Mouse (Mus musculus): ENCODE results near the gene D230025D16Rik. TPM values are rescaled to one million over a fixed set of nuclear protein-coding genes. Genes with fewer than 3 reads are reported as not detected.

D230025D16Rik gene
- polyA plus RNA-seq, 1 experiment from 2014 or later, result 27.9 TPM

GRCm38 (mm10) chr8:105263244-105263912 lies 38.4 kb downstream of the D230025D16Rik start:
- WGBS, result 39% methylated on average over 16 of the region's 16 CpGs
- Histone ChIP-seq H3K9me3 (ENCODE audit: control insufficient read depth, low read length) (no peaks in the 10 kb centered on the region; the same call in 1 of the 2 replicates), H3K4me2 (ENCODE audit: low read length) (no peak overlapping the region; the same call in 1 of the 2 replicates), H3K4me1 (ENCODE audit: control insufficient read depth, insufficient read depth, low read depth, low read length) (peaks cover 26% of the 10 kb centered on the region), H3K4me3 (ENCODE audit: low read length) (no peak overlapping the region), H3K36me3 (ENCODE audit: control insufficient read depth, insufficient read depth, low read length) (no peaks in the 10 kb centered on the region), H3K9ac (ENCODE audit: low read depth, low read length) (no peak overlapping the region), H3K27me3 (replicated peaks; ENCODE audit: control insufficient read depth, insufficient read depth, low read length) (peaks cover 41% of the 10 kb centered on the region), H3K27ac (ENCODE audit: low read depth, low read length) (no peak overlapping the region)
- no peak for ATAC-seq

GRCm38 (mm10) chr8:105264024-105264982 lies 39.4 kb downstream of the D230025D16Rik start, which contains the start of the genes Tradd and Fbxl8:
Tradd (minus strand) TSS chr8:105264609.
Fbxl8 (plus strand) TSS chr8:105264648.
- Histone ChIP-seq H3K4me3 (ENCODE audit: low read length) (peak within 1 kb of the TSS; percentile 68), H3K9me3 (ENCODE audit: control insufficient read depth, low read length) (no peaks in the 10 kb centered on the region; the same call in 1 of the 2 replicates), H3K4me1 (ENCODE audit: control insufficient read depth, insufficient read depth, low read depth, low read length) (peaks cover 26% of the 10 kb centered on the region), H3K4me2 (ENCODE audit: low read length) (peak within 1 kb of the TSS; percentile 90), H3K27ac (ENCODE audit: low read depth, low read length) (no peak within 1 kb of the TSS), H3K27me3 (replicated peaks; ENCODE audit: control insufficient read depth, insufficient read depth, low read length) (peaks cover 36% of the 10 kb centered on the region), H3K36me3 (ENCODE audit: control insufficient read depth, insufficient read depth, low read length) (no peaks in the 10 kb centered on the region), H3K9ac (ENCODE audit: low read depth, low read length) (peak within 1 kb of the TSS; percentile 71)
- peak; percentile 7; the same call in 1 of the 2 replicates for ATAC-seq
- under 1% methylated on average over 46 of the region's 54 CpGs for WGBS

- Histone ChIP-seq H3K9me3 (ENCODE audit: control insufficient read depth, low read length) (no peaks in the 10 kb centered on the region; the same call in 1 of the 2 replicates), H3K27me3 (replicated peaks; ENCODE audit: control insufficient read depth, insufficient read depth, low read length) (peaks cover 42% of the 10 kb centered on the region), H3K4me1 (ENCODE audit: control insufficient read depth, insufficient read depth, low read depth, low read length) (peaks cover 27% of the 10 kb centered on the region), H3K36me3 (ENCODE audit: control insufficient read depth, insufficient read depth, low read length) (no peaks in the 10 kb centered on the region), H3K9ac (ENCODE audit: low read depth, low read length) (no peak overlapping the region), H3K4me2 (ENCODE audit: low read length) (peak overlapping the region; percentile 90), H3K4me3 (ENCODE audit: low read length) (peak overlapping the region; percentile 68), H3K27ac (ENCODE audit: low read depth, low read length) (no peak overlapping the region)
- no peak for ATAC-seq
- 12% methylated on average over 10 of the region's 10 CpGs for WGBS
Observed at GRCm38 (mm10) chr8:105265128-105265527, 40.2 kb downstream of the D230025D16Rik start.

DNA sequence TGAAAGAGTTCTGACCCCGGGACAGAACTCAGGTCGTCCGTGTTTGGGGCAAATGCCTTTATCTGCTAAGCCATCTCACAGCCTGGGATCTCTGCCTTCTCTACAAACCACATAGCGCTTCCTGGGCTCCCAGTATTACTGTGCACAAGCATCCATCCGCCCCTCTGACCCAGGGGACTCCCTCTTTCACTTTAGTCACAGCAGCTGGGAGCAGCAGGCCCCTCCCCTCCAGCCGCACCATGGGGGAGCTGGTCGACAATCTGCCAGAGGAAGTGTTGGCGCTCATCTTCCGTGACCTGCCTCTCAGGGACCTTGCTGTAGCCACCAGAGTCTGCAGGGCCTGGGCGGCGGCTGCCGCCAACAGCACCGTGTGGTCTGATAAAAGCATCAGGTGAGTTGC lies 41.8 kb downstream of the D230025D16Rik start:
- H3K4me1 ChIP-seq (ENCODE audit: control insufficient read depth, insufficient read depth, low read depth, low read length), result peaks cover 33% of the 10 kb centered on the region
- no peak for ATAC-seq
- H3K4me3 ChIP-seq (ENCODE audit: low read length), result no peak overlapping the region

DNA sequence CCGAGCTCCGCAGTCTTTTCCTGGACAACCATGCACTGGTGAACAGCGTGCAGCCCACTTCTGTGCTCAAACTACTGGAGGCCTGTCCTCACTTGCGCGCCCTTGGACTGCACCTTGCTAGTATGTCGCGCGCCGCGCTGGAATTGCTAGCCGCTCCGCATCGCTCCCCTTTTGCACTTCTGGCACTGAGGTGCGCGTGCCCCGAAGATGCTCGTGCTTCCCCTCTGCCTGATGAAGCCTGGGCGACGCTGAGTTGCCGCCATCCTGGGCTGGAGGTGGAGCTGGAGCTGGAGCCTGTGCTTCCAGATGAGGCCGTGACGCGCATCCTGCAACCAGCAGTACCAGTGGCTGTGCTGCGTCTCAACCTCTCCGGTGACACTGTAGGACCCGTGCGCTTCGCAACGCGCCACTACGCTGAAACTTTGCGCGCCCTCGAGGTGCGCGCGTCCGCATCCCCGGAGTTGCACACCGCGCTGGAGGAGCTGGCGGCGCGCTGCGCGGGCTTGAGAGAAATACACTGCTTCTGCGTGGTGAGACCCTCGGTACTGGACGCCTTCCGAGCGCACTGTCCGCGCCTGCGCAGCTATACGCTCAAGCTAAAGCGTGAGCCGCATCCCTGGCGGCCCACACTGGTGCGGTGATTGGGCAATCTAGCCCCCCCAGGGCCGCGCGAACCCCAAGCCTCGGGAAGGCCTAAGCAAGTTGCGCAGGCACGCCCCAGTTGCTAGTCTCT lies 43.6 kb downstream of the D230025D16Rik start:
- Histone ChIP-seq H3K4me1 (ENCODE audit: control insufficient read depth, insufficient read depth, low read depth, low read length) (peaks cover 33% of the 10 kb centered on the region), H3K9me3 (ENCODE audit: control insufficient read depth, low read length) (no peaks in the 10 kb centered on the region; the same call in 1 of the 2 replicates), H3K4me2 (ENCODE audit: low read length) (peak overlapping the region; percentile 92), H3K36me3 (ENCODE audit: control insufficient read depth, insufficient read depth, low read length) (no peaks in the 10 kb centered on the region), H3K4me3 (ENCODE audit: low read length) (peak overlapping the region; percentile 56), H3K27me3 (replicated peaks; ENCODE audit: control insufficient read depth, insufficient read depth, low read length) (peaks cover 58% of the 10 kb centered on the region), H3K9ac (ENCODE audit: low read depth, low read length) (peak overlapping the region; percentile 67), H3K27ac (ENCODE audit: low read depth, low read length) (peak overlapping the region; percentile 75)
- ATAC-seq, result peak; percentile 90
- 1% methylated on average over 65 of the region's 65 CpGs for WGBS

More for the DNA sequence above, 41.8 kb downstream of the D230025D16Rik start:
- Histone ChIP-seq H3K4me2 (ENCODE audit: low read length) (no peak overlapping the region), H3K9me3 (ENCODE audit: control insufficient read depth, low read length) (no peaks in the 10 kb centered on the region; the same call in 1 of the 2 replicates), H3K9ac (ENCODE audit: low read depth, low read length) (no peak overlapping the region), H3K36me3 (ENCODE audit: control insufficient read depth, insufficient read depth, low read length) (no peaks in the 10 kb centered on the region), H3K27me3 (replicated peaks; ENCODE audit: control insufficient read depth, insufficient read depth, low read length) (peaks cover 43% of the 10 kb centered on the region), H3K27ac (ENCODE audit: low read depth, low read length) (no peak overlapping the region)
- 11% methylated on average over 13 of the region's 13 CpGs for WGBS

DNA sequence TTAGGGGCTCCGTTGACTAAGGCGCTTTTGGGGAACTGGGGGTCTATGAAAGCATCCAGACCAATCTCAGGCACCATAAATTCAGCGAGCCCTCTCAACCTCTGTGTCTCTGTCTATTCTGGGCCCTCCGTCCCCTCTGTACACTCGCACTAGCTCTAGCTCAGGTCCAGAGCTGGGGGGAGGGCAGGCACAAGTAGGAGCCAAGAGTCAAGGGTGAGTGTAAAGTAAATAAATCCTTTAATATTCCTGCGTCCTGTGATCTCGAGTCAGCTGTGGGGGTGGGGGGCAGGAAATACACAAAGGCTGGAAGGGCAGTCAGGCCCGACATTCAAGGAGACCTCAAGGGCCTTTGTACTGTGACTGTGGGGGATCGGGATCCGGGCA lies 44.1 kb downstream of the D230025D16Rik start:
- WGBS, result 0% methylated on average over 10 of the region's 10 CpGs
- H3K4me2 ChIP-seq (ENCODE audit: low read length), result peak overlapping the region; percentile 92
- peaks cover 63% of the 10 kb centered on the region for H3K27me3 ChIP-seq (replicated peaks; ENCODE audit: control insufficient read depth, insufficient read depth, low read length)
- peak overlapping the region; percentile 75 for H3K27ac ChIP-seq (ENCODE audit: low read depth, low read length)
- H3K36me3 ChIP-seq (ENCODE audit: control insufficient read depth, insufficient read depth, low read length), result no peaks in the 10 kb centered on the region
- peak overlapping the region; percentile 56 for H3K4me3 ChIP-seq (ENCODE audit: low read length)
- peak; percentile 53 for ATAC-seq
- peaks cover 33% of the 10 kb centered on the region for H3K4me1 ChIP-seq (ENCODE audit: control insufficient read depth, insufficient read depth, low read depth, low read length)
- H3K9ac ChIP-seq (ENCODE audit: low read depth, low read length), result peak overlapping the region; percentile 67
- no peaks in the 10 kb centered on the region; the same call in 1 of the 2 replicates for H3K9me3 ChIP-seq (ENCODE audit: control insufficient read depth, low read length)

DNA sequence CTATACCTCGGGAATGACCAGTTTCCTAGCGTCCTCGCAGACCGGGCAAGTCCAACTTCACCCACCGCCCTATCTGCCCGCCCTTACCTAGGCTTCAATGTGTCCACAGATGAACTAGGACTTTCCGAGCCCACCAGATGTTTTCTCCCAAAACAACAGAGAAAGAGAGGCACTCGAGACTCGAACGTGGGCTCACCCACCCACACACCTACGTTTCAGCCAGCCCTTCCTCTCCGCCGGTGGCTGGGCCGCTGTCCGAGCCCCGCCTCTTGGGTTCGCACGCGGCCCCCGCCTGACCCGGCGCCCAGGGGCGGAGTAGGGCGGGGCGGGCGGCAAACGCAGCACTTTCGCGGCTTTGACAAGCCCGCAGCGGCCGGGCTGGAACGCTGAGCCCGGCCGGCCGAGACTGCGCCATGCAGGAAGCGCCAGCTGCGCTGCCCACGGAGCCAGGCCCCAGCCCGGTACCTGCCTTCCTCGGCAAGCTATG lies 44.6 kb downstream of the D230025D16Rik start, which contains the start of gene Hsf4:
Hsf4 (plus strand) TSS at position 341 of the 487 bp plus-strand sequence.
- Histone ChIP-seq H3K27ac (ENCODE audit: low read depth, low read length) (peak within 1 kb of the TSS; percentile 75), H3K27me3 (replicated peaks; ENCODE audit: control insufficient read depth, insufficient read depth, low read length) (peaks cover 65% of the 10 kb centered on the region), H3K4me2 (ENCODE audit: low read length) (peak within 1 kb of the TSS; percentile 92), H3K9me3 (ENCODE audit: control insufficient read depth, low read length) (no peaks in the 10 kb centered on the region; the same call in 1 of the 2 replicates), H3K4me1 (ENCODE audit: control insufficient read depth, insufficient read depth, low read depth, low read length) (peaks cover 32% of the 10 kb centered on the region), H3K9ac (ENCODE audit: low read depth, low read length) (peak within 1 kb of the TSS; percentile 67), H3K4me3 (ENCODE audit: low read length) (peak within 1 kb of the TSS; percentile 56), H3K36me3 (ENCODE audit: control insufficient read depth, insufficient read depth, low read length) (no peaks in the 10 kb centered on the region)
- no peak for ATAC-seq
- under 1% methylated on average over 42 of the region's 42 CpGs for WGBS

- 2% methylated on average over 39 of the region's 39 CpGs for WGBS
- Histone ChIP-seq H3K4me1 (ENCODE audit: control insufficient read depth, insufficient read depth, low read depth, low read length) (peaks cover 28% of the 10 kb centered on the region), H3K27me3 (replicated peaks; ENCODE audit: control insufficient read depth, insufficient read depth, low read length) (peaks cover 72% of the 10 kb centered on the region), H3K4me2 (ENCODE audit: low read length) (peak overlapping the region; percentile 92), H3K36me3 (ENCODE audit: control insufficient read depth, insufficient read depth, low read length) (no peaks in the 10 kb centered on the region), H3K27ac (ENCODE audit: low read depth, low read length) (no peak overlapping the region), H3K4me3 (ENCODE audit: low read length) (peak overlapping the region; percentile 56), H3K9me3 (ENCODE audit: control insufficient read depth, low read length) (no peaks in the 10 kb centered on the region; the same call in 1 of the 2 replicates), H3K9ac (ENCODE audit: low read depth, low read length) (peak overlapping the region; percentile 67)
- no peak for ATAC-seq
Observed at GRCm38 (mm10) chr8:105270101-105270915, 45.4 kb downstream of the D230025D16Rik start.
